Mouse (Mus musculus) layer of hippocampus, adult 11-12 months (tissue): ENCODE measurements around the gene Ptcd2.

Experiments used
- DNase-seq: peaks from one replicate; pipeline ENCODE4 v3.0.0; 2022; ENCODE audit warnings: low spot score

Ptcd2 gene

DNA sequence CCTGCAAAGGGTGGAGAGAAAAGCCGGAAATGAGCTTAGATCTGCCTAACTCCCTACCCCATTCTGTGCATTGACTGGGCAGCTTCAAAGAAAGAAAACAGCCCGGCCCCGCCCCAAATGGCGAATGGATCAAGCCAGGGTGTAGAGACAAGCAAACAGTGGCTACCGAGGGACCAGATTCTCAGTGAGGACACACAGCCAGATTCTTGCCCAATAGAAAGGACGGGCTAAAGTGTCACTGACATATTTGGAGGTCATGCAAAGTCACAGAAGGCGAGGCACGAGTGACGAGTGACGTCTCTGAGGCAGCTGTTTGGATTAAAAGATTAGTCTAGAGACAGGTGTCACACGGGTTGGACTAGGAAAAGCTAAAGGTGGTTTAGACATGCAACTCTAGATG, 40.1 kb downstream of the Ptcd2 start:
- no peak for DNase-seq

- peak; percentile 52 for DNase-seq
These were observed 40.7 kb downstream of the Ptcd2 start for GRCm38 (mm10) chr13:99303846-99304245.

DNA sequence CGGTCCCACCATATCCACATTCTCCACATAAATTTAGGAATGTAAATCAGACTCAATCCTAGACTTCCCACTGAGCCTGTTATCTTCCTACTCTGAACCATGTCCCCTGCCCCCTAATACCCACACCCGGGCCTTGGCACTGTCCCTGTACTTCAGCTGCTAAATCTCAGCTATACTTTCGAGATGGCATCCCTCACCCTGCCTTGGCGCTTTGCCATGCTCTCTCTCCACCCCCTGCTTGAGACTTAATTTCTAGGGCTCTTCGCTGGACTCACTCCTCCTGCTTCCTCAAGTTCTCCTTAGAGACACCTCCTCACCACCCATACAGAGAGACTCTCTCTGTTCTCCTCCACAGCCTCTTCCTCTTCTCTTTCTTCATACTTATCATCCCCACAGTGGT, 44.6 kb downstream of the Ptcd2 start:
- DNase-seq: no peak

- no peak for DNase-seq
These were observed 50.3 kb downstream of the Ptcd2 start for GRCm38 (mm10) chr13:99294176-99294575.

DNA sequence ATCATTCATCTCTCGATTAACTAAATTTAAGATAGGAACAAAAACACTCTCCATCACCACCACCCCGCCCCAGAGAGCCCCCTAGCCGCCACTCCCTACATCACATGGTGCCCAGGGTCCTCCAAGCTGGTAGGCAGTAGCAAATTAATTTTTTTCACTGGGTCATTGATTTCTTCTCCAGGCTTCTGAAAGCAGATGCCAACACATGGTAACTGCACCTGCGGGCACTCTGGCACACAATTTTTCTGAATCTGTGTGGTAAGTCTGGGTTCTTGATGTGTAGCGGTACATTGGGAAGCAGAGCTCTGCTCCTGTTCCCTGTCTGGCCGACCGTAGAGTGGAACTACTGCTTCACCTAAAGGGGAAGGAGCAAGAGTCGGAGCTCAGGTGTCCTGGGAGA, 53.7 kb downstream of the Ptcd2 start:
- DNase-seq: no peak

- no peak for DNase-seq
These were observed 56.7 kb downstream of the Ptcd2 start for GRCm38 (mm10) chr13:99287786-99288185.

GRCm38 (mm10) chr13:99287207-99287606, 57.3 kb downstream of the Ptcd2 start:
- no peak for DNase-seq

- no peak for DNase-seq
These were observed 59.3 kb downstream of the Ptcd2 start for GRCm38 (mm10) chr13:99285241-99285640.

GRCm38 (mm10) chr13:99284400-99285160, 59.9 kb downstream of the Ptcd2 start:
- DNase-seq: peak; percentile 74

- DNase-seq: no peak
These were observed 60.6 kb downstream of the Ptcd2 start for GRCm38 (mm10) chr13:99283916-99284315.

- DNase-seq: no peak
These were observed 61.5 kb downstream of the Ptcd2 start for GRCm38 (mm10) chr13:99282961-99283360.

- DNase-seq: no peak
These were observed 65.2 kb downstream of the Ptcd2 start for GRCm38 (mm10) chr13:99279351-99279750.

GRCm38 (mm10) chr13:99278511-99278910, 66.0 kb downstream of the Ptcd2 start:
- DNase-seq: no peak

- no peak for DNase-seq
These were observed 67.0 kb downstream of the Ptcd2 start for GRCm38 (mm10) chr13:99277521-99277920.

DNA sequence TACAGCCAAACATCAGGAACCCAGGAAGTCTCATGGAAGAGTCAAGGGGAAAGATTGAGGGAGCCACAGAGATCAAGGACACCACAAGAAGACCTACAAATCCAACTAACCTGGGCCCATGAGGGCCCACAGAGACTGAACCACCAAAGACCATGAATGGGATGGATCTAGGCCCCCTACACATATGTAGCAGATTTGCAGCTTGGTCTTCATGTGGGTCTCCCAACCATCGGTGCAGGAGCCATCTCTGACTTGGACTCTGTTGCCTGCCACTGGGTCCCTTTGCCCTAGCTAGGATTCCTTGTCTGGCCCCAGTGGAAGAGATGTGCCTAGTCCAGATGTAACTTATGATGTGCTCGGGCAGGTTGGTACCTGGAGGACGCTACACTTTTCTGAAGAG, 72.5 kb downstream of the Ptcd2 start:
- DNase-seq: no peak
